Mouse (Mus musculus): ENCODE data around the gene Gtdc1.

Gene Gtdc1

DNA sequence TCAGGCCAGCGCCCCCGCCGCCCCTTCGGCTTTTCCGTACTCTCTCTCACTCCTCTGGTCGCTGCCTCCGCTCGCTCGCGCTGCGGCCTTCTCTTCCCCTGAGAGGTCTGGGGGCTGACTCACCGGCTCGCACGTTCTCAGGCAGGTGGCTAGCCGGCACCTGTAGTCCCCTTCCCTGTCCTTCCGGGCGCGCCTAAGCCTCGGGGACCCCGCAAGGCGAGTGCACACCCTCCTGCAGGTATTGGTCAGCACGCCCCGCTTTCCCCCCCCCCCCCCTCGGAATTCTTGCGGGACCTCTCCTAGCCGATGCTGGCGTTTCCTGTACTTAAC is at the start of gene Gtdc1:
TSS of gene Gtdc1 (minus strand) at position 176 of the 330 bp plus-strand sequence.
- DNase-seq (ENCODE audit: inconsistent age in 2 of 2, low spot score in 1 of 2) = no peak

DNA sequence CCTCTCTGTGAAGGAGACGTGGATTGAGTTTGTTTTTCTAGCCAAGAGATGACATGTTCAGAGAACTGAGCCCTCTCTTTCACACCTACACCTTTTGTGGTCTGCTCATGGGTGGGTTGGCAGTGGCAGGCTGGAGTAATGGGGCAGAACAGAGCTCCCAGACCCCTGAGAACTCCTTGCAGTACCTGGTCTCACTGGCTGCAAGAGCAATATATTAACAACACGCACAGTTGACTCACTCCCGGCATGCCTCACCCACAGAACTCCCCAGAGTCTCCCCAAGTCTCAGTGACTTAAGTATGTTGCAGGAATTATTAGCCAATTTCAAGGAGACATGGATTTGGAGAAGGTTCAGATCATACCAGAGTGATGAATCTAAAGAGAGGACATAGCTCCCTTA is 49.6 kb upstream of the Gtdc1 start:
- peak in 1 of 2 experiments; percentile 54 for DNase-seq (ENCODE audit: inconsistent age in 2 of 2, low spot score in 1 of 2)

DNA sequence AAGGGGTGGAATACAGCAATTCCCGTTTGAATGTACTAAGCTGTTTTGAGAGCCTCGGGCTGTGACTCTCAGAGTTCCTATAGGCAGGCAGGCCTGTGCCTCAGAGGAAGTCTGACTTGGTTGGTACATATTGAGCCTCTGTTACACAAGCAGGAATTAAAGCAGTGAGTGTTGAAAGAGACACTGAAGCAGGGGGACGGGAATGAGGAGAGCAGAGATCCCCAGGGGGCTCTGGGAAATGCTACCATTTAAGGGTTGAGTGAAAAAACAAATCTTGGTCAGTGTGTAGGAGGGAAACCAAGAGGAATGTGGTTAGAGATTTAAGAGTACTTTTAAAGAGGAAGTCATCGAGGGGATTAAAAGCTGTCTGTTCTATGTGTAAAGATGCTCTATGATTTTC is 49.0 kb upstream of the Gtdc1 start:
- no peak for DNase-seq (ENCODE audit: inconsistent age in 2 of 2, low spot score in 1 of 2)

DNA sequence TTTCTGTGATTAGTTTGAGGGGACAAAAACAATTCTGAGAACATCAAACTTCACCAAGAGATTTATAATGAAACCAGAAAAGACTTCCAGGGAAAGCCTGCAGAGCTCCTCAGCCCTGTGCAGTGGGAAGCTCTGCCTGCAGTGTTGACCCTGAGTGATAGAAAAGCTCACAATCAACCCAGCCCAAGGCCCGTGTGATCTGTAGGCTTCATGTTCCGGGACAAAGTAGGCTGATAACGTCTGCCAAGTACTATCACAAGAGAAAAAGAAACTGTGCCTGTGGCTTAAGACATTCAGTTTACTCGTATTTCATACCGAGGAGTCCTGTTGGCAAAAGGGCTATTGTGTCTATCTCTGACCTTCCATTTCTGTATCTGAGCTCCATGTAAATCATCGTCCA is 46.4 kb upstream of the Gtdc1 start:
- peak; percentile 68 to 79 for DNase-seq (ENCODE audit: inconsistent age in 2 of 2, low spot score in 1 of 2)

DNA sequence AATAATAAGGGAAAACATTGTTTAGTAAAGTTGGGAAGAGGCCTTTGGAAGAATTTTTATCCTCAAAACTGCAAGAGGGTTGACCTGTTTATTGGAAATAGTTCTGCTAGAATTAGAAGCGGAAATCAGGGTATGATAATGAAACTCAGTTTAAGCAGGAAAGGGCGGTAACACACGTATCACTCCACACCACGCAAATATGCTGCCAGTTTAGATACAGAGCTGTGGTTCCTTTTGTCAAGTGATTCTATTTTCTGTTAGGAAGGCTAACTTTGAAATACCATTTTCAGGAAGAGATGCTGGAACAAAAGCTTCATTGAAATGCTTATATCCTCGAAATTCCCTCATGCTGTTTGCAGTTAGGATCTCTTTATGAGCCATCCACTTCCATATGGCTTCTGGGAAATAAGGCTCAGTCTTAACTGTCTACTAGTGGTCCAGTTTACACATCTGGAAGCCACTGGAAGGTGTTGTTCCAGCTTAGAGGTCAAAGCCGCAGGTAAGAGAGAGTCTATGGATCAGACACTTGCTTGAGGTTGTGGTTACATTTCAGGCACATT is 42.7 kb upstream of the Gtdc1 start:
- no peak for DNase-seq (ENCODE audit: inconsistent age in 2 of 2, low spot score in 1 of 2)

DNA sequence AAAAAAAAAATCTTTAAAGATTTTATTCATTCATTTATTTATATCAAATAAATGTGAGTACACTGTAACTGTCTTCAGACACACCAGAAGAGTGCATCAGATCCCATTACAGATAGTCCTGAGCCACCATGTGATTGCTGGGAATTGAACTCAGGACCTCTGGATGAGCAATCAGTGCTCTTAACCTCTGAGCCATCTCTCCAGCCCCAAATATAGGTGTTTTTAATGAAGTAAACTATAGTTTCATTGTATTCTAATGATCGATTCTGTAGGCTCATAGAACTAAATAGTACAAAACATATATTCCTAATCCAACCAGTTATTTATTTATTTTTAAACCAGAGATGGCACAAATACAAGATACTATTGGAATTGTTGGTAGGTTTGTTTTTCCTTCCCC is 42.2 kb upstream of the Gtdc1 start:
- DNase-seq (ENCODE audit: inconsistent age in 2 of 2, low spot score in 1 of 2) = no peak

DNA sequence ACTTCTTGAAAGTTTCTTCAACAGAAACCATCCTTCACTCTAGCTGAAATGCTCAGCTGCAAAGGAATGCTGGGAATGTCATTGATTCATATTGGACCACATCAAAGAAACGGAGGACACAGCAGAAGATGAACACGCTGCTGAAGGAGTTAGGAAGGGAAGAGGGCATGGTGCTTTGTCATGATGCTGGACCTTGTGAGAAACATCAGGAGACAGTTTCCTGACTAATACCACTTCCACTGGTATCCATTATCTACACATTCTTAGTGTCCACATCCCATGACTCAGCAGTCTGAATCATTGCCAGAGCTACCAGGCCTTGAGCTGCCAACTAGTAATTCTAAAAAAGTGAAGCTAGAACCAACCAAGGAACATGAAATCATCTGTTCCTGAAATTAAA is 41.8 kb upstream of the Gtdc1 start:
- DNase-seq (ENCODE audit: inconsistent age in 2 of 2, low spot score in 1 of 2) = peak; percentile 90 to 96

DNA sequence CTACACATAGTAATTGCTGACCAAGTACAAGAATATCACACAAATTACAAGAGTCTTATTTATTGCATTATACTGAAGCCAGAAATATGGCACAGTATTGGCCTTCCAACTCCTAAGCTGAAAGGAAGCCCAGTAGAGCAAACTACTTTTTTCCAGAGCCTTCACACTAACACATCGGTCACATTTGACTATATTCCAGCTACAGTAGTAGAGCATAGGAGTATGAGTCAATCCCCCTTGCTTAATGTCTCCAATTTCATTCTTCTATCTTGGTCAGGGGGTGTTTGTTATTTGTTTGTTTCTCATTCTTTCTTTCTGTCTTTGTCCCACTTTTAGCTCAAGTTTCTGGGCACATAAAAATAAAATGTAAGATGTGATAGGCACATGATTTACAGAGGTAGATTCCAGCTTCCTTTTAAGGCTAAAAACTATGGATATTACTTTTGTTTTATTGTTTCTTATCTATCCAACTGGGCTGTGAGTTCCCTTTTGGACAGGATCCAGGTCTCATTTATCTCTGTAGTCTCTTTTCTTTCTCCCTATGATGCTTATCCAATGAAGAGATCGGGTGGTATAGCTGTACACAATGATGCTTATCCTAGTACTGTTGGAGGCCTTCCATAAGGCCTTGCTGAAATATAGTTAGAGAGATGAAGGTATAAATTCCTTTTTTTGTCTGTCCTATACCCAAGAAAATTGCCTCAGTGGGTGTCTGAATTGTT is 38.5 kb upstream of the Gtdc1 start:
- DNase-seq (ENCODE audit: inconsistent age in 2 of 2, low spot score in 1 of 2) = no peak

DNA sequence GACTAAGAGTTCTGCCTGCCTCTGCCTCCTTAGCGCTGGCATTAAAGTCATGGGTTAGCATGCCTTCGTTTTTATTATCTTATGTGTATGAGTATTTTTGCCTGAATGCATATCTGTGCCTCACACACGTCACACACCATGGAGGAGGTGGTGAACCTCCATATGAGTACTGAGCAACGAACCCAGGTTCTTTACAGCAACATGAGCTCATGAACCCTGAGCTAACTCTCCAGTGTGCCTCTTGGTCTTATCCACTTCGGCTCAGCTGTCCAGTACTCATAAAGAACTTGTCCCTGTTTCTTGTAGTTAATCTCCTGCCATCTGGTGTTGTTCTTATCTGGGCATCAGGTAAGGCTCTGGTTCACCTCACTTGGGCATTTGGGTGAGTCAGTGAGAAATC is 35.2 kb upstream of the Gtdc1 start:
- DNase-seq (ENCODE audit: inconsistent age in 2 of 2, low spot score in 1 of 2) = no peak

DNA sequence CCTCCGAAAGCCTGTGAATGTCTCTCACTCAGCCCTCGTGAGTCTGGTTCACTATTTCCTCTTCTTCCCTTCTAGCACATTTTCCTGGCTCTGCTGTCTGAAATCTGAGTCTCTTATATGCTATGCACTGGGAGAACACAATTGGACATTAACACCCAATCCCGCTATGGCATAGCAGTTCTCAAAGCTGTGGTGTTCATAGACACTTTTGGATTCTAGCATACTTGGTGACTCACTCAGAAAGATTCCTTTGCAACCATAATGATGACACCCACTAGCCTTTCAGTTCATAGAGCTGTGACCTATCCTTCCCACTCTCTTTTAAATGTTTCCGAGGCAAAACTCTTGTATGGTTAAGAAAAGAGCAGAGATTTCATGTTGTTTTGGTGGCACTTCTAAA is 33.7 kb upstream of the Gtdc1 start:
- DNase-seq (ENCODE audit: inconsistent age in 2 of 2, low spot score in 1 of 2) = no peak

DNA sequence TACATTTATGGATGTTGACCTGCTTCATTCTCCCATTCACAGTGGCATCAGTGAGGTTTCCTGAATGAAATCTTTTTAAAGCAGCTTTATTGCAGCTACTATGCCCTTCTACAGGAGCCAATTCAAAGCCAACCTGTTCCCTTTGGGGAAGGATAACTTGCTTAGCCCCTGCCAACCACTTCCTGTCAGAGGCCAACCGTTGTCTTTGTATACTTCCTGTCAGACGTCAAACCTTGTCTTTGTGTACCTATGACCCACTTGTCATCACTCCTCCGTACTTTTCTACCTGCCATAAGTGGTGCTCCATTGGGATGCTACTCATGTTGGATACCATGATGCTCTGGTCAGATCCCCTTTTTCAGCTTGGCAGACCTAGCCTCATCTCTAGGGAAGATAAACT is 33.1 kb upstream of the Gtdc1 start:
- no peak for DNase-seq (ENCODE audit: inconsistent age in 2 of 2, low spot score in 1 of 2)

DNA sequence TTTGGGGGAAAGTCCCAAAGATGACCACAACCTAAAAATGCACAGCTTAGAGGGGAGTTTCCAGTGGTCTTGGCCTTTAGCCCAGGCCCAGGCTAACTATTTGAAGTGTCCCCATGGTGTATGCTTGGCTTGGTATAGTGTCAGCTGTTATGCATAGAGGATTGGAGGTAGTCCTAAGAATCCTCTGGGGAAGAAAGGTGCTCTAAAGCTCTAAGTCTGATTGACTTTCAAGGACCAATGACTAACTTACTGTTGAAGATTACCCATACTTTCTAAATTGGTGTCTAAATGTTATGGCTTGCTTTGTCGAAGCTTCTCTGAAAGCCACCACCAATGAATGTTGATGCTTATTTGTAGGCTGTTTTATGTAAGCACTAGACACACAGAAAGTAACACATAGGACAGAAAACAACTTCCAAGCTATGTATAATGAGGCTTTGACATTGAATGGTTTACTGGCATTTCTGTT is 29.9 kb upstream of the Gtdc1 start:
- DNase-seq (ENCODE audit: inconsistent age in 2 of 2, low spot score in 1 of 2) = no peak

DNA sequence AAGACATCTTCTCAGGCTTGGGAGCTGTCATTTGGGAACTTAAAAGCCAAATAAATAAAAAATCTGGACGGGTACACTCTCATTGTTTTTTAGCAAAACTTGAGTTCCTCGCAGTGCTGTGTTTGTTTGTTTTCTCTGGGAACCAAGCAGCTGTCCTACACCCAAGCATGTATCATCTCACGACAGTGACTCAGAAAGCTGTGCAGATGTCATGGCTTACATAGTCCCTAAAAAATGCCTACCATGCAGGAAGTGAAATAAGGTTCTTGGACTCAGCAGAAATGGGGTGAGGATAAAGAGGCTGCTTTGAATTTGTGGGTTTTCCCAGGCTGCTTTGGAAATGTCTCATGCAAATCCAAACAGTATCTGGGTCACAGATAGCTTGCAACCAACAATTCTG is 28.8 kb upstream of the Gtdc1 start:
- DNase-seq (ENCODE audit: inconsistent age in 2 of 2, low spot score in 1 of 2) = peak in 1 of 2 experiments; percentile 77

DNA sequence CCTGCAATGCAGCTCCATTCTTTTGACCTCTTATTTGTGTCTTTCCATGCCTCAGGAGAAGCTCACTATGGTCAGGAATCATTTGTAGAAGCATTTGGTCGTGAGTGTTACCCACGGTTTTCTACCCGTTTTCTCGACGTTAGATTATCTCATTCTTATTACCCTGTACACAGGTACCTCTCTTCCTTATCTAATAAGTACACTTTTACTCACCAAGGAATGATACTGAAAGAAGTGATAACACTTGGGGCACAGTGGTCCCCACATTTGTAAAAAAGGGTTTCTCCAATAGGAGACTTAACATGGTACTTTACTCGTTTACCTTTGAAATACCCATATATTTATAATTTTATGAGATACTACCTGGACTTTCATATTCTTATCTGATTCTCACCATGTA is 28.0 kb upstream of the Gtdc1 start:
- DNase-seq (ENCODE audit: inconsistent age in 2 of 2, low spot score in 1 of 2) = no peak

DNA sequence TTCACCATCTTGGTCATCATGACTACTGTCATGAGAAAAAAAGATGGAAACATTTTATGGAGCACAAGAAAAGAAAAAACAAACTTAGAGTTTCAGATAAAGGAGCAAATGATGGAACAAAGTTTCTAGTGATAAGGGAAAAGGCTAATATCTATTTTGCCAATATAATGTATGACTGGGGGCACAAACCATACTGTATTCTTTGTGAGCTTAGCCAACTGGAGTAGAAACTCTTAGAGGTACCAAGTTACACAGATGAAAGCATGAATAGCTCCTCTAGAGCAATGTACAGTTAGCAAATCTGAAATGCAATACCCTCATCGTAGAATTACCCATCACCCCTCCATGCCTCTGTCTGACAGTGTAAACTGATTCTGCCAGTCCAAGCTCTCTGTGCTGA is 26.7 kb upstream of the Gtdc1 start:
- no peak for DNase-seq (ENCODE audit: inconsistent age in 2 of 2, low spot score in 1 of 2)

DNA sequence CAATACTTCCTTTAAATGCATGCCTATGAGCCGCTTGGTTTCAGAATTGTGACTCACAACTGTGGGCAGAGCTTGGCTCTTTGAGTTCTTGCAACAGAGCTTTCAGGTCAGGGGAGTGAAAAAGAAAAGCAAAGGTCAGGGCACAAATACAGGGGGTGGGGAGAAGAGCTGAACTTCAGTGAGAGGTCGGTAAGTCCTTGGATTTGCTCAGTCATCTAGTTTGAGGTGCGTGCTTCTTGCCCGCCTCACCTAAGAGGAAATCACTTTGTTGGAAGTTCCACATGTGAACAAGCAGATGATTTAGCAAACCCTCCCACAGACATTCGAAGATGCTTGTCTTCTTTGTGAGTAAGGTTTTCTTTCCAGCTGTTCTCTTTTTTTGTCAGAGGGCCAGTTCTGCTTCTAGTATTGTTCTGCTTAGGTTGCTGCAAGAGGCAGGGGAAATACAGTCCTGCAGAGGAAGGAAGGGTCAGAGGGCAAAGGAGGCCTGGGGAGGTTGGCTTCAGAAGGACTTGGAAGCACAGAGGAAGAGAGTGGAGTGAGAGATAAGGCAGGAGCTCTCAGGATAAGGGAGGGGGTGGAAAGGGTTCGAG is 25.5 kb upstream of the Gtdc1 start:
- DNase-seq (ENCODE audit: inconsistent age in 2 of 2, low spot score in 1 of 2) = peak; percentile 67 to 90

DNA sequence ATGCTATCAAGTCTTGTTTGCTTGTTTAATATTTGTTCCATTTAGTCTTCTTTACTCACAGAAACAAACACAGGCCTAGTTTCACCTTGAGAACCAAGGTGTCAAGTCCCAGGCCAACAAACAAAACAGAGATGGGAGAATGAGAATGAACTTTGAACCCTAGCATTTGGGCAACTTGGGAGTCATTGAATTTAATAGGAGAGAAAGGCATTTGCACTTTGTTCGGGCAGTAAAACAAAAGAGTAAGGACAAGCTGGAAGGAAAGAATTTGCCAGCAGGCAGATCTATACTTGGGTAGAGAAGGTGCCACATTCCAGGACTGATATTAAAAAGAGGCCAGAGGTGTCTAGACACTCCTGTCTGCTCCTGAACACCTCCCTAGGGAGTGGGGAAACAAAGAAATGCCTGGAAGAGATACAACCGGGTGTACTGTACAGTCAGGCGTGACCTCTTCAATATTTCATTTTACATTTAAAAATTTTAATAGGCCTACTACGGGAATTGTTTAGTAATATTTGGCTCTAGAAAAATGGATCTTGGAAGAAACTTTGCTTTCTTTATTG is 24.3 kb upstream of the Gtdc1 start:
- no peak for DNase-seq (ENCODE audit: inconsistent age in 2 of 2, low spot score in 1 of 2)

DNA sequence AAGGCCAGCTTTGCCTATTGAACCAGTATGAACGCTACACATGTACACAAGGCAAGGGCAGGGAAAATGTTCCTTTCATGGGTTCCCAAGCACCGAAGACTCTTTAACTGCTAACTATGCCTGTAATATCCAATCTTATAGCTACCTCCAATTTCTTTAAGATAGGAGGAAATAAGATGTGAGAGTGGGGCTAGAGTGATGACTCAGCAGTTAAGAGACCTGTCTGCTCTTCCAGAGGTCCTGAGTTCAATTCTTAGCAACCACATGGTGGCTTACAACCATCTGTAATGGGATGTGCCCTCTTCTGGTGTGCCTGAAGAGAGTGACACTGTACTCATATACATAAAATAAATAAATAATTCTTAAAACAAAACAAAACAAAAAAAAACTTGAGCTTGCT is 17.2 kb upstream of the Gtdc1 start:
- DNase-seq (ENCODE audit: inconsistent age in 2 of 2, low spot score in 1 of 2) = no peak

DNA sequence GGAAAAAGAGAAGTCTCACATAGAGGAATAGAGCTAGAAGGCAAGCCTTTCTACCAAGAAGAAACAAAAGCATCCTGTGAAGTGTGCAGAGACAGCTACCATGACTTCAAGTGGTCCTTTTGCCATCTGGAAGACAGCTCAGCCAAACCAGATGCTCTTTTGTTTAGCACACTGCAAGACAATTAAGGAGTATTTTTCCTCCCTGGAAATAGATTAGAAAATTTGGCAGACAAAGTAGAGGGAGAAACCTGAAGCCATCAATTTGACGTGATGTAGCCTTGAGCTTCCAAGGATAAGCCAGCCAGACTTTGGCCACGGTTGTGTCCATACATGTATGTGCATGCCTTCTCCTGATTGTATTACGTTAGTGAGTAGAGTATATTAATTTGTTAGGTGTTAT is 3.5 kb upstream of the Gtdc1 start:
- DNase-seq (ENCODE audit: inconsistent age in 2 of 2, low spot score in 1 of 2) = peak in 1 of 2 experiments; percentile 73

DNA sequence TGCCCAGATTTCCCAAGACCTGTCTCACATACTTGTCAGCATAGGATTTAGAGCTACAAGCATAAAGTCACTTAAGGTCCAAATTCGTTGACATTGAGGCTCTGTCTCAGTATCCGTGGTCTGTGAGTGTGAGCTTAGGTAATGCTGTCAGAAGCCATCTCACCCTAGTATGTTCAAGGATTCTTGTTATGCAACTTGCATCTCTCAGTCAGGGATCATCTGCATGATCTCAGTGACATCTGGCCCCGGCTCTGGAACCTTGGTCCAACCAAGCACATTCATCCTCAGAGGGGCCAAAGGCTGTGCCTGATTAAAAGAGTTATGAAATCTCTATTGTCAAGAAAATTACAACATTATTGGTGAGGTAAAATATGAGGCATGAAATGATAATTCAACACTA is 1.2 kb upstream of the Gtdc1 start:
- peak; percentile 73 to 90 for DNase-seq (ENCODE audit: inconsistent age in 2 of 2, low spot score in 1 of 2)

DNA sequence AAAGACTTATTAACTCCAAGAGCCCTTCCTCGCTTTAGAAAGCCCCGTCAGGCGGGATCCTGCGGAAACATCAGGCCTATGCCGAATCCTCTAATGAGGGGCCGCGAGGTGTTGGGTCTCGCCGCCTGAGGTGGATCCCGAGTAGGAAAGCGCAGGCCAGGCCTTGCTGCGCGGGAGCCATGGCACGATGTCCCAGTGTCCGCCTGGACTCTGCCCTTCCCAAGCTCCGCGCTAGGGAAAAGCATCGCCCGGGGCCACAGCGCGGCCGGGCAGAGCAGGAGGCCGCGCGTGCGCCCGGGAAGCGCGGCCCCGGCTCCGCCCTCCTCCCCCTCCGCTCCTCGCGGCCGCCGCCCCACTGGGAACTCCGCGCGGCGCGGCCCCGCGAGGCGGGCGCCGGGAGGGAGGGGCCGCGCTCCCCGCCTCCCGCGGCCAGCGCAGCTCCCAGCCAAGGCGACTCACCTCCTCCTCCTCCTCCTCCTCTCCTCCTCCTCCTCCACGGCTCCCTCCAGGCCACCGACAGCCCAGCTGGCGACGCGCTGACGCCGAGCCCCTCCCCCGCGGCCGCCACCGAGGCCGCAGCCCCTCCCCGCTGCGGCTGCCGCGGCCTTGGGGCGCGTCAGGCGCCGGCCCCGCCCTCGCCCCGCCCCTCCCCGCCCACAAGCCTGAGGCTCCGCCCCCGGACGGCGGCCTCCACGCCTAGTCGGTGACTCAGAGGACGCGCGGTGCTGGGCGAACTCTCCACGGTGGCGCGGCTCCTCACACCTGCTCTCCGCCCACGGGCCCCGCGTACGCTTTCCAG is 575 bp downstream of the Gtdc1 start:
- DNase-seq (ENCODE audit: inconsistent age in 2 of 2, low spot score in 1 of 2) = peak; percentile 96 to 97
